Mouse (Mus musculus): ENCODE measurements around the gene Vash1. TPM values are rescaled to one million over a fixed set of nuclear protein-coding genes. Genes with fewer than 3 reads are reported as not detected.
A peak's percentile ranks its signal among the peaks of the same experiment; 100 is the strongest.

Vash1 gene
- total RNA-seq, 2 experiments from 2014 or later, result 9.2 to 18.5 TPM

DNA sequence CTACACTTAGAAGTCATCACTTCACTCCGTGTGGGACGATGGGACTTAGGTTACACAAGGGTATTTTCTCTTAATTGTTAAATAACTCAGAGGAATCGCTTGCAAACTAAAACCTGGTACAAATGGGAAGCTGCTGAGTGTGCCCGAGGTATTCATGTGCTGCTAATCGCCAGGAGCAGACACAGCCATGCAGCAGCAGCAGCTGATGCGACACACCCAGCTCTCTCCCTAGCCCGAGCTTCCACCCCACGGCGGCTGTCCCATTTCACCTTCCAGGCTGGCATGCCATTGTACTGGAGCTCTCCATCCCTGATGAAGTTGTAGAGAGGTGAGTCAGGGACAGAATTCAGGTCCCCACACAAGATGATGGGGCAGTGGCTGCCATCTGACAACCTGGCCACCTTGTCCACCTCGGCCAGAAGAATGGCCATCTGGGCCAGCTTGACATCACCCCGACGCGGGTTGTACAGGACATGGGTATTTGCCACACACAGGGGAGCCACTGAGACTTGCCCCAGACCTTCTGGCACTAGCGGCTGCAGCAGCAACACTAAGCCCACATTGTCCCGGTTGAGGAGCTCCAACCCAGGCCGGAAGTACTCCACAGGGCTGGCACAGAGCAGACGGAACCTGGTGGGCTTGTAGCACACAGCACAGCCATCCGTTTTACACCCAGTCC lies 41.6 kb downstream of the Vash1 start:
- DNase-seq, result no peak

DNA sequence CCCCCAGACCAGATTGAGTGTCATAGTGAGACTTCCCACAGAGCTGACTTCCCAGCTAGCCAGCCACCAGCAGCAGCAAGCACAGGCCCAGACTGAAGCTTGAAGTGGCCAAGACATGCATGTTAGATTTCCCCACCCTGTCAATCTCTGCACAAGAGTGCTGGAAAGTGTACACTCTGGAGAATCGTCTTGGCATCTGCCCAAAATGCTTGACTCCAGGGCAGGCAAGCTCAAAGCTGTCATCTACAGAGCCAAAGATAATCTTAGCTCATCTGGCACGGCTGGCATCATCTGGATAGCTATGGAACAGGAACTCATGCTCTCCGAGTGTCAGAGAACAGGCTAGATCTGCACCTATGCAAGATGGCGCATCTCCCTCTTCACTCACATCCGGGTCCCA lies 43.0 kb downstream of the Vash1 start:
- no peak for DNase-seq

- no peak for DNase-seq
Observed at GRCm38 (mm10) chr12:86724300-86724699, 45.8 kb downstream of the Vash1 start.

GRCm38 (mm10) chr12:86725706-86726105 lies 47.2 kb downstream of the Vash1 start:
- no peak for DNase-seq

DNA sequence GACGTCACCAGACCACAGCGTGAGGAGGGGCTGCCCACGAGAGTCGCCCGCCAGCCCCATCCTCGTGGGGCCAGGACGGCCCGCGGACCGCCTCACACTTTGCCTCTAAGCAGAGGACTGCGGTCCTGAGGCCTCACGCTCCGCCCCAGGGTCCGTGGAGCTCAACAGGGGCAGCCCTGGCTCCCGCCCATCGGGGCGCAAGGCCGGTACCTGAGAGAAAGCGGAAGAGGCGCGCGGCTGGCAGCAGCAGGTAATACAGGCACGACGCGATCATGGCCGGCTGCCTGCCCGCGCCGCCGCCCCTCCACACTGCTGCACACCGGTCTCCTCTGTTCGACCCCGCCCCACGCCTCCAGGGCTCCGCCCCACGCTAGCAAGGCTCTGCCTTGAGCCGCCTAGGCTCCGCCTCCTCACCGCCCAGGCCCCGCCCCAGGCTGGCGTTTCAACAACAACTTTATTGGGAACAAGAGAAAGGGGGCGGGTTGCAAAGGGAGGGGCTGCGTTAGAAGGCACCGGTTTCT lies 47.7 kb downstream of the Vash1 start, which contains the start of gene Angel1:
Gene Angel1 (minus strand): TSS at position 341 of the 521 bp plus-strand sequence.
- DNase-seq, result peak; percentile 97 to 98

GRCm38 (mm10) chr12:86734319-86734810 lies 55.9 kb downstream of the Vash1 start, which contains the start of gene Lrrc74a:
Gene Lrrc74a, plus strand, starts transcription at chr12:86734369.
- DNase-seq, result peak; percentile 23 to 28

Other genes with a start within 250 kb of the Vash1 start
- gene Angel1, start 47.8 kb downstream of the Vash1 start, total RNA-seq (2021), result 1 to 10 TPM; 3.0 to 3.2 TPM
- not detected for gene Lrrc74a, start 55.7 kb downstream of the Vash1 start, total RNA-seq (2021)
- 10 to 100 TPM; 30.0 to 30.5 TPM for gene Irf2bpl, start 206.1 kb downstream of the Vash1 start, total RNA-seq (2021)

Measured in heart, adult 18-20 months (tissue).